Mouse (Mus musculus): ENCODE data around the gene Apobec2.

DNA sequence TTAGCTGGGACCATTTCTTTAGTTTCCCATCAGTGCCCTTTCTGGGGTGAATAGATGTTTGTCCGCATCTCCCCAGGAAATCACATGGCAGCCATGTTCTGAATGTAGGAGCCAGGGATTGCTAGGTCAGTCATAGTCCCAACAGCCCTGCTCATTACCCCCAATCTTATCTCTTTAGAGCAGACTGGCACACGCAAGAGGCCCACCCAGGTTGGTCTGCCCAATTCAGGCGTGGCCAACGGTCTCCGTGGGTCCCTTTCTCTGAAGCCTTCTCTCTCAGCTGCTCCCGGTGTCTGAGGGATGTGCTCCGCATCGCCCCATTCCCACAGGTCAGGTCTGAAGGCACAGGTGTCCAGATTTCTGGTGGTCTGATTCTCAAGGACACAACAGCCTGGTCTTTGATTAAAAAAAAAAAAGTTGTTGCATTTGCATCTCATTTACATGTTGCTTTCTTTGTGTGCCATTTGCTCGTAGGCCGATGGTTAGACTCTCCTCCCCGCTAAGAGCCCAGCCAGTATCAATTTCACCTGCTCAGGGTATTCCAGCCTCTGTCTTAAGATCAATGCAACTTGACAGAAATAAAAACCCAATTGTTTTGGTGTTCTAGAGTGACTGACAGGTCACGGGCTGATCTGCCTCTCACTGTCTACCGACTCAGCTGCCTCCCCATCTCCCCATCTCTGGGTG lies 18.1 kb upstream of the Apobec2 start:
- TF ChIP-seq MAX (IDR thresholded peaks at IDR 0.05) = no peak
- TF ChIP-seq CTCF (IDR thresholded peaks at IDR 0.05; ENCODE audit: control insufficient read depth, insufficient read depth, insufficient read length) = no peak
